Mouse (Mus musculus) limb, embryonic 13.5 days (tissue): Measurements from ENCODE around the gene Hbq1a. TPM values are rescaled to one million over a fixed set of nuclear protein-coding genes. Genes with fewer than 3 reads are reported as not detected.
"Not testable (repeated sequence)": the region's sequence is repeated elsewhere in the genome, so short reads cannot be mapped to it uniquely, and the experiment has no call there.

Experiments used
- ATAC-seq: fragments of 200-750 bp; cut with Nextera tagmentation; 2 replicates; pipeline ENCODE4 v1.8.0; 2017; ENCODE audit warnings: low read depth, moderate number of reproducible peaks, moderate TSS enrichment; ENCODE audit not compliant: low FRiP score
- H3K27ac ChIP-seq: fragments of 300-500 bp; sonication (generic); 2 replicates; pipeline ENCODE4 v1.5.1; 2015; ENCODE audit warnings: inconsistent platforms, mild to moderate bottlenecking, moderate library complexity
- H3K27me3 ChIP-seq: fragments of 300-500 bp; sonication (generic); 2 replicates; pipeline ENCODE4 v1.6.1; 2015; ENCODE audit warnings: mild to moderate bottlenecking, inconsistent platforms
- H3K36me3 ChIP-seq: fragments of 300-500 bp; sonication (generic); 2 replicates; pipeline ENCODE4 v1.6.1; 2015; ENCODE audit warnings: inconsistent platforms, mild to moderate bottlenecking, moderate library complexity
- H3K4me1 ChIP-seq: fragments of 300-500 bp; sonication (generic); 2 replicates; pipeline ENCODE4 v1.6.1; 2015; ENCODE audit warnings: inconsistent platforms
- H3K4me2 ChIP-seq: fragments of 300-500 bp; sonication (generic); replicated peaks from 2 replicates; pipeline ENCODE4 v1.6.1; 2015; ENCODE audit warnings: inconsistent platforms, mild to moderate bottlenecking, moderate library complexity
- H3K4me3 ChIP-seq: fragments of 300-500 bp; sonication (generic); 2 replicates; pipeline ENCODE4 v1.5.1; 2015; ENCODE audit warnings: moderate library complexity, mild to moderate bottlenecking, inconsistent platforms
- H3K9ac ChIP-seq: fragments of 300-500 bp; sonication (generic); 2 replicates; pipeline ENCODE4 v1.6.1; 2015; ENCODE audit warnings: mild to moderate bottlenecking, inconsistent platforms
- H3K9me3 ChIP-seq: fragments of 300-500 bp; sonication (generic); 2 replicates; pipeline ENCODE4 v1.6.1; 2016; ENCODE audit warnings: inconsistent platforms
- WGBS: fragments of 180-500 bp; shearing (Covaris S2); methylation state at CpG from one replicate; pipeline ENCODE4 v1.1.7; 2015; 5-methylcytosine and 5-hydroxymethylcytosine counted together
- polyA plus RNA-seq: library from polyadenylated mRNA; unstranded; fragments of >200 nt; fragmentation: Nextera tagmentation; extraction: Ambion mirVana; gene quantifications from 2 replicates; pipeline ENCODE4 v1.2.1, GENCODE M21; 2015

The Hbq1a gene
- 0.39 and 0.46 TPM in 2 replicates for polyA plus RNA-seq

GRCm38 (mm10) chr11:32299865-32300264 lies at the start of gene Hbq1a:
Gene Hbq1a, plus strand, starts transcription at chr11:32300069.
- H3K27ac ChIP-seq, H3K9ac ChIP-seq, H3K4me1 ChIP-seq, H3K36me3 ChIP-seq, H3K9me3 ChIP-seq: not testable (repeated sequence)
- H3K4me2 ChIP-seq = peak within 1 kb of the TSS; percentile 58
- peak; percentile 63; the same call in 1 of the 2 replicates for ATAC-seq
- 9% methylated on average over 16 of the region's 16 CpGs for WGBS
- peaks cover 15% of the 10 kb centered on the region for H3K27me3 ChIP-seq
- H3K4me3 ChIP-seq = peak within 1 kb of the TSS; percentile 31

GRCm38 (mm10) chr11:32250880-32251763 lies 48.7 kb upstream of the Hbq1a start:
- 89% methylated on average over 8 of the region's 8 CpGs for WGBS
- Histone ChIP-seq H3K9ac (no peak overlapping the region), H3K27me3 (no peaks in the 10 kb centered on the region), H3K36me3 (peaks cover 87% of the 10 kb centered on the region), H3K4me1 (no peaks in the 10 kb centered on the region), H3K4me2 (no peak overlapping the region), H3K4me3 (no peak overlapping the region), H3K9me3 (no peaks in the 10 kb centered on the region), H3K27ac (no peak overlapping the region)
- ATAC-seq = no peak

- Histone ChIP-seq H3K9ac (no peak overlapping the region), H3K27ac (no peak overlapping the region), H3K9me3 (no peaks in the 10 kb centered on the region), H3K4me2 (no peak overlapping the region), H3K27me3 (no peaks in the 10 kb centered on the region), H3K4me1 (no peaks in the 10 kb centered on the region), H3K4me3 (no peak overlapping the region), H3K36me3 (peaks cover 74% of the 10 kb centered on the region)
- WGBS = 97% methylated on average over 1 of the region's 1 CpGs
- ATAC-seq = no peak
These were observed 46.7 kb upstream of the Hbq1a start for GRCm38 (mm10) chr11:32253121-32253520.

GRCm38 (mm10) chr11:32256146-32256545 lies 43.7 kb upstream of the Hbq1a start:
- Histone ChIP-seq H3K9me3 (no peaks in the 10 kb centered on the region), H3K4me3 (no peak overlapping the region), H3K4me2 (no peak overlapping the region), H3K27me3 (no peaks in the 10 kb centered on the region), H3K9ac (no peak overlapping the region), H3K27ac (no peak overlapping the region), H3K4me1 (no peaks in the 10 kb centered on the region), H3K36me3 (peaks cover 63% of the 10 kb centered on the region)
- WGBS = 98% methylated on average over 1 of the region's 1 CpGs
- ATAC-seq = no peak

DNA sequence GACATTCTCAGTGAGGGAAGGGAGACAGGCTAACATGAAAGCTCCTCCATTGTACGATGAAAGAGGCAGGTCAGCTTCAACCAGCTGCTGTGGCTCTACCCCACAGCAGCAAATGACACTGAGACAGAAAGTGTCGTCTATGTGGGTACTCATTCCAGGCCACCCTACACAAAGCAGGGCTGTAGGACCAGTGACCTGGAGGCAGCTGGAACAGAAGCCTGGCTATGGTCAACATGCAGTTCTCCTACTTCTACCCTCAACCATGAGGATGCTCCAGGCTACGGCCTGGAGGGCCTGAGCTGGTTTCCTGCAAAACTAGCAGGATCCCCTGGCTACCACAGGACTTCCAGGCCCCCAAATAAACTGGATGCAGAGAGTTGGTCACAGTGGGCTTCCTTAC lies 43.3 kb upstream of the Hbq1a start:
- H3K4me3 ChIP-seq = no peak overlapping the region
- no peak overlapping the region for H3K27ac ChIP-seq
- H3K4me2 ChIP-seq = no peak overlapping the region
- no peaks in the 10 kb centered on the region for H3K27me3 ChIP-seq
- 87% methylated on average over 3 of the region's 3 CpGs for WGBS
- peaks cover 60% of the 10 kb centered on the region for H3K36me3 ChIP-seq
- no peaks in the 10 kb centered on the region for H3K9me3 ChIP-seq
- ATAC-seq = no peak
- no peak overlapping the region for H3K9ac ChIP-seq
- H3K4me1 ChIP-seq = no peaks in the 10 kb centered on the region

GRCm38 (mm10) chr11:32262674-32263415 lies 37.0 kb upstream of the Hbq1a start:
- Histone ChIP-seq H3K9ac (no peak overlapping the region), H3K4me2 (no peak overlapping the region), H3K36me3 (peaks cover 24% of the 10 kb centered on the region), H3K27ac (no peak overlapping the region), H3K4me1 (peaks cover 12% of the 10 kb centered on the region), H3K4me3 (no peak overlapping the region), H3K9me3 (no peaks in the 10 kb centered on the region), H3K27me3 (no peaks in the 10 kb centered on the region)
- WGBS = 73% methylated on average over 10 of the region's 10 CpGs
- ATAC-seq = no peak

- no peak overlapping the region for H3K27ac ChIP-seq
- H3K4me3 ChIP-seq = no peak overlapping the region
- no peak overlapping the region for H3K4me2 ChIP-seq
- H3K9me3 ChIP-seq = no peaks in the 10 kb centered on the region
- H3K27me3 ChIP-seq = no peaks in the 10 kb centered on the region
- no peak for ATAC-seq
- peaks cover 21% of the 10 kb centered on the region for H3K36me3 ChIP-seq
- WGBS = 84% methylated on average over 3 of the region's 3 CpGs
- H3K9ac ChIP-seq = no peak overlapping the region
- H3K4me1 ChIP-seq = peaks cover 16% of the 10 kb centered on the region
These were observed 34.6 kb upstream of the Hbq1a start for GRCm38 (mm10) chr11:32265117-32265738.

GRCm38 (mm10) chr11:32266194-32266593 lies 33.7 kb upstream of the Hbq1a start:
- peak overlapping the region; percentile 40; the same call in 1 of the 2 replicates for H3K27ac ChIP-seq
- WGBS = 88% methylated on average over 6 of the region's 6 CpGs
- H3K9me3 ChIP-seq = no peaks in the 10 kb centered on the region
- no peak overlapping the region for H3K4me3 ChIP-seq
- H3K9ac ChIP-seq = 0 out of 2 replicates have a peak overlapping the region, but pooled peaks have one; percentile 1
- ATAC-seq = no peak
- H3K4me1 ChIP-seq = peaks cover 16% of the 10 kb centered on the region
- H3K27me3 ChIP-seq = no peaks in the 10 kb centered on the region
- peaks cover 12% of the 10 kb centered on the region; the same call in 1 of the 2 replicates for H3K36me3 ChIP-seq
- H3K4me2 ChIP-seq = peak overlapping the region; percentile 9; the same call in 1 of the 2 replicates

DNA sequence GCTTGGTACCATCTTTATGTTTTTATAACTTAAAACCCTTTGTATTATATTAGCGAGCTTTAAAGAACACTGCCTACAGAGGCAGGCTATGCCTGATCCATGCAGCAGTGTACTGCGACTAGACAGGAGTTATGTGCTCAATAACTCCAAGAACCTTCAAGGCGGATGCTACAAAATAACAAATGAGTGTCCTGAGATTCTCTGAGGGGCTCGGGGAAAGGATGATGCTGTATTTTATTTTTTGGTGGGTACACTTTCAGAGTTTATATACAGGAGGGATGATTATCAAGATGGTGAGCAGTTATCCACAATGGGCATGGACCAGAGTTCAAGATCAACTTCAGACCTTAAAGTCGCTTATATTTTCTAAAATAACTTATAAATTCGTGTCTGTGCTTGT lies 33.1 kb upstream of the Hbq1a start:
- Histone ChIP-seq H3K4me2 (peak overlapping the region; percentile 66), H3K27ac (peak overlapping the region; percentile 91), H3K27me3 (no peaks in the 10 kb centered on the region), H3K9ac (peak overlapping the region; percentile 91), H3K4me1 (peaks cover 16% of the 10 kb centered on the region), H3K9me3 (no peaks in the 10 kb centered on the region), H3K36me3 (peaks cover 8% of the 10 kb centered on the region; the same call in 1 of the 2 replicates), H3K4me3 (peak overlapping the region; percentile 75)
- WGBS = 27% methylated on average over 6 of the region's 6 CpGs
- no peak for ATAC-seq

GRCm38 (mm10) chr11:32267188-32267884 lies 32.5 kb upstream of the Hbq1a start, which contains the start of gene Nprl3:
Gene Nprl3, minus strand, starts transcription at chr11:32267707.
- Histone ChIP-seq H3K4me3 (peak within 1 kb of the TSS; percentile 75), H3K27ac (peak within 1 kb of the TSS; percentile 91), H3K4me1 (peaks cover 16% of the 10 kb centered on the region), H3K36me3 (peaks cover 4% of the 10 kb centered on the region; the same call in 1 of the 2 replicates), H3K9me3 (no peaks in the 10 kb centered on the region), H3K9ac (peak within 1 kb of the TSS; percentile 91), H3K27me3 (no peaks in the 10 kb centered on the region), H3K4me2 (peak within 1 kb of the TSS; percentile 66)
- WGBS = under 1% methylated on average over 54 of the region's 54 CpGs
- ATAC-seq = peak; percentile 98

GRCm38 (mm10) chr11:32267964-32268363 lies 31.9 kb upstream of the Hbq1a start:
- Histone ChIP-seq H3K36me3 (no peaks in the 10 kb centered on the region), H3K27me3 (no peaks in the 10 kb centered on the region), H3K4me1 (peaks cover 16% of the 10 kb centered on the region), H3K4me2 (peak overlapping the region; percentile 66), H3K4me3 (peak overlapping the region; percentile 75), H3K27ac (peak overlapping the region; percentile 91), H3K9ac (peak overlapping the region; percentile 91), H3K9me3 (no peaks in the 10 kb centered on the region)
- WGBS = 24% methylated on average over 5 of the region's 5 CpGs
- peak; percentile 1; the same call in 1 of the 2 replicates for ATAC-seq
